Mouse (Mus musculus): ENCODE results near the gene Gata2.

Gata2 gene

GRCm38 (mm10) chr6:88196054-88196732 lies 2.5 kb downstream of the Gata2 start:
- DNase-seq: no peak

DNA sequence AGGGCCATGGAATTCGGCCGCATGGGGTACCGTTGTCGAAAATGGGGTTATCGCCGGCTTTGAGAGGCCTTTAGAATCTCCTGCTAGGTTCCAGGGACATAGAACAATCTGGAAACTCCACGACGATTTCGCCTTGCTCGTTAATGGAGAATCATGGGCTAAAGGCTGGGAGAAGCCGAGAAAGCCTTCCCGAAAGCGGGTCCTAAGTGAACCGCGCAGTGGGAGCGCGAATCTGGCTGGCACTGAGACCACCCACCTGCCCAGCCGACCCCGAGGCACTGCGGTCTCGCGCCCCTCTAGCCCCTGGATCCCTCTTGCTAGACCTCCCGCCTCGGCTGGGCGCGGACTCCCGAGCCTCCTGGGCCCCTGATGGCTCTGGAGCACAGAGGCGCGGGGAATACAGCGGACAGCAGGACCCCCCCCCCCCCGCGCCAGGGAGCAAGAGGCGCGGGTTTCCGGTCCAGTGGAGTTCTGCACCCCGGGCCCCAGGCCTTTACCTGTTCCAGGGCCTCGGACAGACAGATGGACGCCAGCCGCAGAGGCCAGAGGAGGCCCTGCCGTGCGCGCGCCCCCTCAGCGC lies 3.1 kb downstream of the Gata2 start:
- no peak for DNase-seq

DNA sequence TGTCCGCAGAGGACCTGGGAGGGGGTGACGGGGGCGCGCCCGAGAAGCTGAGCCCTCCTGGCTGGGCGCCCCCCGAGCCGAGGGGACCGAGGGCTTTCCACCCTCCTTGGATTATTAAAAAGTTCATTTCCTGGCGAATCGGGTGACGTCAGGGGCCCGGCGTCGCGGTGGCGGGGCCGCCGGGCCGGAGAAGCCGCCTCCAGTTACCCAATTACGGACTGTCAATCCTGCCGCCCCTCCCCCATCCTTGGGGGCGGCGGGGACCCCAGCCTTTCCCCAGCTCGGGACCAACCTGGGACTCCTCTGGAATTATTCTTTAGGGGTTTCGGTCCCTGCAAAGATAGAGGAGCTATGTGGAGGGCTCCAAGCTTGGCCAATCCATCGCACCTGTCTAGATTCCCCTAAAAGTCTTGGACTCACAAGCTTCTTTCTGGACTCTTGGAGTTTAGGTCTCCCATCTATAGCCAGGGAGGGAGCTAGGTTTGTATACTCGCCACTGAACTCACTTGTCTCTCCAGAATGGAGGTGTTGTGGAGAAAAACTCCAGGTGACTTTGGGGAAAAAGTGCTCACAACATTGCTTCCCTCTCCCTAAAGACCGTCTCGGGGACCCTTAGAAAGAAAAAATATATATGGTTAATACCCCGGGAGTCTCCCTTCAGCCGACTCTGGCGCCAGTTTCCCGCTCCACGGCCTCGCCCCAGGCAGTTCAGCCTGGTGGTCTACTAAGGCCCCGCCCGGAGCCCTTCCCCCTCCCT lies 3.8 kb downstream of the Gata2 start:
- DNase-seq: no peak

- DNase-seq: no peak
Measured at GRCm38 (mm10) chr6:88198070-88198940, 4.6 kb downstream of the Gata2 start.

- DNase-seq: no peak
Measured at GRCm38 (mm10) chr6:88199001-88199717, 5.5 kb downstream of the Gata2 start.

GRCm38 (mm10) chr6:88199718-88200692 lies 6.3 kb downstream of the Gata2 start:
- no peak for DNase-seq

DNA sequence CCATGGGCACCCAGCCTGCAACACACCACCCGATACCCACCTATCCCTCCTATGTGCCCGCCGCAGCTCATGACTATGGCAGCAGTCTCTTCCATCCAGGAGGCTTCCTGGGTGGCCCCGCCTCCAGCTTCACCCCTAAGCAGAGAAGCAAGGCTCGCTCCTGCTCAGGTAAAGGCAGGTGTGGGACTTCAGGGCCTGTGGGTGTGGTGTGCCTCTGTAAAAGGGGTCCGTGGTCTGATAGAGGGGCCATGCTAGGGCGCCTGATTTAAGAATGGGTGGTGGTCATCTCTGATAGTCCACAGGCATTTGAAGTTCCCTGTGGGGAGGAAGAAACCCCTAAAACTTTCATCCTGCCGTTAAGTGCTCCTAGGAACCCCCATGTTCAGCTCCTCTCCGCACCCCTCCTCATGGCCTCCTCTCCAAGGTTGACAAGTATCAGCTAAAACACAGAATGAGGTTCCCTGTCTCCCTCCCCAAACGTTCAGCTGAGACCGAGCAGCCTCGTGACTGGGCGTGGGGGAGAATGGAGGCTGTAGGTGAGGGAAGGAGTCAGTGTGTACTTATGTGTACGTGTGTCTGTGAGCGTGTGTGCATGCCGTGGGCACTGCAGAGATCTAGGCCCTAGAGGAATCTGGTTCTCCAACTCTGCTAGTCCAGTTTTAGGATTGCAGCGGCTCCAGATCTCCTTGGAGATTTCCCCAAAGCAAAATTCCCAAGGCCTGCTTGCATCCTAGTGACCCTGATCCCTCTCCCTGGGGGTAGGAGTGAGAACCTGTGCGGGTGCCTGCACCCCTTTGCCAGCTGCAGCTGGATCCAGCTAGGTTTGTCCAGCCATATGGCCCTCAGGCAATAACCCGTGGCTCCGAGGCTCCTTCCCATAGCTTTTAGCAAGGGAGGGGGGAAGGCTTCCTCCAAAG lies 7.3 kb downstream of the Gata2 start:
- no peak for DNase-seq

GRCm38 (mm10) chr6:88201926-88202700 lies 8.4 kb downstream of the Gata2 start:
- DNase-seq: no peak

DNA sequence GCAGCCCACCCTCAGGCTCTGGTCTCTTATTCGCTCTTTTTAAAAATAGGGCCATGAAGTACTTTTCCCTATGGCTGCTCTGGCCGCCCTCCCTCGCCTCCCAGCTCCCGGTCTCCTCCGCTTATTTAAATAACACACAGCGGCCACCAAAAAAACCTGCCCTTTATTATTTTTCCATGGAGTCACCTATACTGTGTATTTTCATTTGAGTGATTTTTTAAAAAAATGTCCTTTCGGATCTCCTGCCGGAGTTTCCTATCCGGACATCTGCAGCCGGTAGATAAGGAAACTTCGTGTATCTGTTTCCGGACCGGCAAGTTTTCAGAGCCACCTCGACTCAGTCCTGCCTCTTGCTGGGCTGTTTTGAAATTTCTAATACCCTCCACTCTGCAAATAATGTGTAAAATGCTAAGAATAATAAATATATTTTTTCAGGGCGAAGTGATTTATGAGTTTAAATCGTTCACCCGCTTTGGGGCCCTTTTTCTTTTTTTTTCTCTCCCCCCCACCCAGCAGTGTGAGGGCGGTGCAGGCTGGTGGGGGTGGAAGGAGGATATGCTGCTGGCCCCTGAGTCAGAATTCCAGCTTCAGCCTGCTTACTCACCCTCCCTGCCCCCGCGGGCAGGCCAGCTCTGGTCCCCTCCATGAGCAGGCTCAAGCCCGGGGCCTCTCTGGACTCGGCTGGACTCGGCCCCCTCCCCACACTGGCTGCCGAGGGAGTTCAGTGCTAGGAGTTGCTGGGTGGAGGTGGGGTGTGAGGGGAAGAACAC lies 9.4 kb downstream of the Gata2 start:
- no peak for DNase-seq

DNA sequence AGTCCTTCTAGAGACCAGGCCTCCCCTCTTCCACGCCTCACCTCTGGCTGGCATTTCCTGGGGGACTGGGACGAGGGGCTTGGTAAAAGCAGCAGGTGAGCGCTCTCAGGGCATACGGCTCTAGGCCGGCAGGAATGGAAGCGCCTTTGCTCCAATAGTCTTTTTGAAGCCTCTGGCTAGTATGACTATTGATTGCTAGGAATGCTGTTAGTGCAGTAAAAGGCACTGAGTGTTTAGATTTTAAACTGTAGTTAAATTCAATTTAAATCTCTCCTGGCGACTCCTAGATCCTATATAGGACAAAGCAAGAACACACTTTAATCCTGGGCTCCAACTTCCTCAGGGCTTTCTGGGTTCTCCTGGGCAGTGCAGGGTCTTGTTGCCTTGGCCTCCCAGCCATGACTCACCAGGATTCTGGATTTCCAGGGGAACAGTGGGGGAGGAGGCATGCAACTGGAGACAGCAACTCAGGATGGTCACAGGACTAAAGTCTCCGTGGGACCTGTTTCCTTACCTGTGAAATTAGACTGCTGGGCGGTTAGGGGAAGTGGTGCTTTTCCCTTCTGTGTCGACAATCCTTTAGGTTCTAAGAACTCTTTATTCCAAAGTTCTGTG lies 10.2 kb downstream of the Gata2 start:
- no peak for DNase-seq

DNA sequence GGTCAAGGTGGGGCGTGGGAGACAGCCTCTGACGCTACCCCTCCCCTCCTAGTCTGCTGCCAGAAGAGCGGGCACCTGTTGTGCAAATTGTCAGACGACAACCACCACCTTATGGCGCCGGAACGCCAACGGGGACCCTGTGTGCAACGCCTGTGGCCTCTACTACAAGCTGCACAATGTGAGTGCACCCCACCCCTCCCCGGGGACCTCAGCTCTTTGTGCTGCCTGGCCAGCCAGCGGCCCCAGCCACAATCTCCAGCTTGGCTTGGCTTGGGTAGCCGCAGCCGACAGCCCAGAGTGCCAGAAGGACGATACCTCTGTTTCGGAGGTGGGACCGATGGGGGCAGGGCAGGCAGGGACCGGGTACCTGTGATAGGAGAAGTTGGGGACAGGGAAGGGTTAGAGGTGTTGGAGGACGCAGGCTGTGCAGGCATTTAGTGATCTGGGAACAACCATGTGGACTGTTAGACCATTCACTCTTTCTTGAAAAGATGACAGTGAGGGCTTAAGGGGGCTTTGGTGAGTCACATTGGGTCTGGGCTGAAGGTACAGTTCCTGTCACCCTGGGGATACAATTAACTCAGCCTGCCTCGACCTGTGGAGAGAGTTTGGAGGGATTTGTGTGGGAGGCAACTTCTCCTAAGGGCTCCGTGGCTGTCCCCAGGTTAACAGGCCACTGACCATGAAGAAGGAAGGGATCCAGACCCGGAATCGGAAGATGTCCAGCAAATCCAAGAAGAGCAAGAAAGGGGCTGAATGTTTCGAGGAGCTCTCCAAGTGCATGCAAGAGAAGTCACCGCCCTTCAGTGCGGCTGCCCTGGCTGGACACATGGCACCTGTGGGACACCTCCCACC lies 11.1 kb downstream of the Gata2 start:
- no peak for DNase-seq

DNA sequence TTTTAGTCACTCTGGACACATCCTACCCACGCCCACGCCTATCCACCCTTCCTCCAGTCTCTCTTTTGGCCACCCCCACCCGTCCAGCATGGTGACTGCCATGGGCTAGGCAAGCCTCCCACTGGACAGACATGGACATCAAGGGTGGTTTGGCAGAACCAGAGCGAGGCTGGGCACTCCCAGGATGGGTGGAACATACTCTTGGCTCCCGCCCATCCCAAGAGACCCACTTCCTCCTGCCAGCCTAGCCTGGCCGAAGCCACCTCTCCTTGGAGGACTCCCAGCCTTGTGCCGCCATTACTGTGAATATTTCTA lies 11.7 kb downstream of the Gata2 start:
- no peak for DNase-seq

GRCm38 (mm10) chr6:88205937-88206336 lies 12.2 kb downstream of the Gata2 start:
- no peak for DNase-seq

GRCm38 (mm10) chr6:88206566-88206965 lies 12.9 kb downstream of the Gata2 start:
- no peak for DNase-seq

- DNase-seq: no peak
Measured at GRCm38 (mm10) chr6:88207403-88208033, 13.8 kb downstream of the Gata2 start.

DNA sequence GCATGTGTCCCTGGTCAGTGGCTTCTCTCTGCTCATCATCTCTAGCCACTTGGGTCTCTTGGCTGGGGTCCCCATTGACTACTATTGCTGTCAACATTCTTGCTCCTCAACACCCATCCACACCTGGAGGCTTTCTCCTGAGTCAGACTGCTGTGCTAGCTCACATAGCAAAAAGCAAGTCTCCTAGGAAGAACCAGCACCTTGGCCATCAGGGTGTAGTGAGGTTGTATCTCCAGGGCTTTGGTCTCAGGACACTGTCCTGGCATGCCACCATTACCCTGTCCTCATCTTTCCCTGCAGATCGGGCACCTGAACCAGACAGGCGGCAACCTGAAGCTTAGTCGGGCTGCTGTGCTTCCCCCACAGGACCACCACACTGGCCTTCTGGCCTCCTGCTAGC lies 14.6 kb downstream of the Gata2 start:
- DNase-seq: no peak

DNA sequence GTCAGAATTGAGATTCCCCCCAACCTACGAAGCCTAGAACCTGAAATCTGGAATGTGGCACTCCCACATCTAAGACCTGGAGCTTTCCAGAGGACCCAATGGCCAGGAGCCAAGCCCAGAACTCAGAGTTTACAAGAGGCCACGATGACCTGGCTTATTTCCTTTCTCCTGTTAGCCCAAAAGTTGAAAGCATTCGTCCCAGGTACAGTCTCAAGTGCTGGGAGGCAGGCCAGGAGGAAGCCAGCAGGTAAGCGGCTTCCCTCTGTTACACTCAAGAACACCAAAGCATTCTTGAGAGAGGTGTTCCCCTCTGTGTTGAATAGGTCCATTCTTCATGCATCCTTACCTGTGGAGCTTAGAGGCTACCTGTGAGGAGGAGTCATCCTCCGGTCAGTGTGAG lies 15.8 kb downstream of the Gata2 start:
- no peak for DNase-seq

All from thymus, postnatal 36 days (tissue).